Mouse (Mus musculus): ENCODE measurements around the gene Cdc42se1.

DNA sequence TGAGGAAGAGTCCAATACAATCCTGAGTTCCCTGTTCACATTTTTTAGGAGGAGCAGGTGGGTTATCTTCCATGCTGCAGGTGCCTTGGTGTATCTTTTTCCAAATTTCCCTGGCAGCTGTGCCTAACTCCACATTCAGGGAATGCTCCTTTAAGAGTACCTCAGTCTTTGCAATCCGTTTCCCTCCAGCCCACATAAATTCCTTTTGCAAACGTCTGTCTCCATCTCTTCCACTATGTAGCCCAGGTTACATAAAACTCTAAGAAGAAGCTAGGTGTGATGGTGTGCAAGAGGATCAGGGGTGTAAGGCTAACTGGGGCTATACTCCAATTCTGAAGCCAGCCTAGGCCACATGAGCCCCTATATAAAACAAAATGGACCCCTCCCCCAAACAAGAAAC lies 14.6 kb downstream of the Cdc42se1 start:
- TF ChIP-seq CTCF (IDR thresholded peaks at IDR 0.05; ENCODE audit: control insufficient read depth, insufficient read depth, insufficient read length) (no peak), MAX (IDR thresholded peaks at IDR 0.05) (no peak), USF1 (IDR thresholded peaks at IDR 0.05; ENCODE audit: low read depth) (no peak), FOSL1 (IDR thresholded peaks at IDR 0.05; ENCODE audit: insufficient read depth, low read length, poor library complexity, severe bottlenecking) (no peak), CEBPB (IDR thresholded peaks at IDR 0.05; ENCODE audit: low read depth) (no peak)

All from C2C12 (cell line).